Mouse (Mus musculus): ENCODE results near the gene Scg5.

Gene Scg5

DNA sequence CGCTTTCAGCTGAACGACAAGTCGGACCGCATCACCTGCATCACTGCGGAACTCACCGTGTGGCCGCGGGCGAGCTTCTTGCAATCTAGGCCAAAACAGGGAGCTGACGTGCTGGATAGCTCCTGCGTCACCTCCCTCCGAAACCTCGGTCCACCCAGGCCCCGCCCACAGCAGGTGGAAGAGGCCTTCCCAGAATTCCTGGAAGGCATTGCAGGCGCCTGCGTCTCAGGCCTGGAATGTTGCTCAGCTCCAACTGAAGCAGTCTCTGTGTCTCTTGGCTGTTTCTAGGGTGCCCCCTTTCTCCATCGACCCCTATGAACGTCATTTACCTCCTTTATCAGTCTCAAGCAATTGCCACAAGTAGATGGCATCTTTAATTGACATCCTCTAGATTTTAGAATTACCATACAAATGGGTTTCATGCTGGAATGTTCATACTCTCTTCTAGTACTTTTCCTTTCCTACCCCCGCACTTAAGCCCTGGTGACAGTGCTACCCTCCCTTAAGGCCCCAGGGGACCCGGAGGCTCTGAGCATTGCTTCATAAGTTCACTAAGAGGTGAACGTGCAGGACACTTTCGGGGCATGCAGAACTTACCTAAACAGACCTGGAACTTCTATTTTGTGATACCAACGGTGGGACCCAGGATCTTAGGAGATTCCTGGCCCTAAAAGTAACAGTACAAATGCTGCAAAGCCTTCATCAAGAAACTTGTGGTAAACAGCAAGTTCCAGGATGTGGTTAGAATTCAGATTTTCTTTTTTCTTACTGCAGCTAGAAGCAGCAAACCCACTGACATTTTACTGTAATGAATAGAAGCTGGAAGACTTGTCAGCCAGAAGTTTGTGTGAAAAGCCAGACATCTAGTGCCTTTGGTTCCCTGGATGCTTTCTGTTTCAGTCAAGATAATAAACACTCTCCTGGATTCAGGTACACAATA, at the start of gene Scg5:
Scg5 (minus strand) TSS at position 179 of the 940 bp plus-strand sequence.
- peak; percentile 94 for DNase-seq (ENCODE audit: low spot score)

- DNase-seq (ENCODE audit: low spot score): no peak
These were observed 41.2 kb upstream of the Scg5 start for GRCm38 (mm10) chr2:113870115-113870514.

DNA sequence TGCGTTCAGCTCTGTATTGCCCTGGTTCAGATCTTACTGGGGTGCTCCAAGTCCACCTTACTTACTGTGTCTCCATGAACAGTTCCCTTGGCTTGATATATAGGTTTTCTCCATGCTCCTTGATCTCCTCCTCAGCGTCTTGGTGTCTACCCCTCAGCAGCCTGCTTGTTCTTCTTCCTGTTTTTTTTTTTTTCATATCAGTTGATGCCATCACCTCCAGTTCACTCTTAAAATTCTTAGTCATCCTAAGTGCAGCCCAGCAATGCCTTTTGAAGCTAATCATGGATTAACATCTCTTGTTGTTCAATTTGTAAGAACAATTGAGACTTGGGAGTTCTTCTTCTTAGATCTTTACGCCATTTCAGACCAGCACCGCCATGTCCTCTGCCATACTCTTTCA, 39.5 kb upstream of the Scg5 start:
- no peak for DNase-seq (ENCODE audit: low spot score)

GRCm38 (mm10) chr2:113866155-113866554, 37.2 kb upstream of the Scg5 start:
- DNase-seq (ENCODE audit: low spot score): peak; percentile 62

GRCm38 (mm10) chr2:113849141-113849540, 20.2 kb upstream of the Scg5 start:
- DNase-seq (ENCODE audit: low spot score): no peak

GRCm38 (mm10) chr2:113848245-113849121, 19.6 kb upstream of the Scg5 start, which contains the start of gene Arhgap11a:
TSS of gene Arhgap11a (minus strand) at chr2:113848661.
- peak; percentile 98 for DNase-seq (ENCODE audit: low spot score)

DNA sequence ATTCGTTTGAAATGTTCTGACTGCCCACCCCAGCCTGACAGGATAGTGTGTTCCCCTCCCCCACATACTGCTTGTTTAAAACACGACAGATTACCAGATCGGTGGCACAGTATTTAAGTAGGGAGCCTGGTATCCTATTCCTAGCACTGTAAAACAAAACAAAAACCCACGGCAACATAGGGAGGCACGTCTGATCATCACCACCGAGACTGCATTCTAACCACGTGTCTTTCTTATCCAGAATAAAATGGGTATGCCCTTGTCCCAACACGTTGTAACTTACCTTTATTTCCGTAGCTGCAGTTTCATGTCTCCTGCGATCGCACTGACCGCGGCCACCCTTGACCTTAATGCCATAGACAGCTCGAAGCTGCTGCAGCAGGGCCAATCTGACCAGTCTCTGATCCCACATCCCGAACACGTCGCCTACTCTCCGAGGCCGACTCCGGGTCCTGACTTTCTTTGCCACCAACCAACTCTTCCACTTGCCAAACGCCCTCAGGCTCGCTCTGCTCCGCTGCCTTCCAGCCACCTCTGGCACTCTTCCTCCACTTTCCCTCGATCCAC, 18.8 kb upstream of the Scg5 start:
- no peak for DNase-seq (ENCODE audit: low spot score)

GRCm38 (mm10) chr2:113845081-113845480, 16.2 kb upstream of the Scg5 start:
- DNase-seq (ENCODE audit: low spot score): no peak

- DNase-seq (ENCODE audit: low spot score): no peak
These were observed 12.9 kb upstream of the Scg5 start for GRCm38 (mm10) chr2:113841656-113842437.

- DNase-seq (ENCODE audit: low spot score): no peak
These were observed 10.6 kb upstream of the Scg5 start for GRCm38 (mm10) chr2:113839488-113839887.

DNA sequence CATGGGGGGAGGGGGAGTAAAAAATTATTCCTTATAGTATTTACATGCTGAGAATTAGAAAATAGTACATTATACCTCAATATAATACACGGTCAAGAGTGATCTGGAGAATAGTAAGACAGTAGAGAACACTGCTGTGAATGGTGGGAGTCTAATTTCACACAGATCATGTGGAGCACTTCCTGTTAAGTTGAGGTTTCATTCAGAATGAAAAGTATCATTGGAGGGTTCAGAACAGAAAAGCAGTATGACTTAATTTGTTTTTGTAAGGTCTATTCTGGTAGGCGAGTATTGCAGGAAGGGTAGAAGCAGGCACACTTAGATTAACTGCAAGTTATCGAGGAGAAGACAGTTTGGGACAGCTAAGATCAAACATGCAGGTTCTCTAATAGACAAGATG, 6.3 kb upstream of the Scg5 start:
- no peak for DNase-seq (ENCODE audit: low spot score)

GRCm38 (mm10) chr2:113828086-113828942, 607 bp downstream of the Scg5 start:
- peak; percentile 37 for DNase-seq (ENCODE audit: low spot score)

GRCm38 (mm10) chr2:113823909-113824308, 5.0 kb downstream of the Scg5 start:
- peak; percentile 72 for DNase-seq (ENCODE audit: low spot score)

GRCm38 (mm10) chr2:113822367-113822766, 6.6 kb downstream of the Scg5 start:
- DNase-seq (ENCODE audit: low spot score): no peak

- peak; percentile 48 for DNase-seq (ENCODE audit: low spot score)
These were observed 7.7 kb downstream of the Scg5 start for GRCm38 (mm10) chr2:113821176-113821734.

DNA sequence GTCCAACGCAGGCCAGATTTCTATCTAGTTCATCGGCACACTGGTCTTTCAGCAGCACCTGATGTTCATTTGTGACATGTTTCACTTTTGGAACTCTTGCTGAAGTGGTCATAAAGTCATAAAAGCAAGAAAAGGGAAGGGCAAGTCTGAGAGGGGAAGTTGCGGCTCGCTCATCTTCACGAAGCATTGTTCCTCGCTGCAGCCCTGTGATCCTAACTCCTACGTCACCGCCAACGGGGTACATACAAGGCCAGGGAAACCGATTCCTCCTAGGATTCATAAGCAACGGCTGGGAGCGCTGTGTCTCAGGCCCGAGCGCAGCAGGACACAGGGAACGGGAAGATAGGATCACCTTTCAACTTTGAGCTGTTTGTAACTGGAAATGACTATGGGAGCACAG, 8.8 kb downstream of the Scg5 start:
- no peak for DNase-seq (ENCODE audit: low spot score)

DNA sequence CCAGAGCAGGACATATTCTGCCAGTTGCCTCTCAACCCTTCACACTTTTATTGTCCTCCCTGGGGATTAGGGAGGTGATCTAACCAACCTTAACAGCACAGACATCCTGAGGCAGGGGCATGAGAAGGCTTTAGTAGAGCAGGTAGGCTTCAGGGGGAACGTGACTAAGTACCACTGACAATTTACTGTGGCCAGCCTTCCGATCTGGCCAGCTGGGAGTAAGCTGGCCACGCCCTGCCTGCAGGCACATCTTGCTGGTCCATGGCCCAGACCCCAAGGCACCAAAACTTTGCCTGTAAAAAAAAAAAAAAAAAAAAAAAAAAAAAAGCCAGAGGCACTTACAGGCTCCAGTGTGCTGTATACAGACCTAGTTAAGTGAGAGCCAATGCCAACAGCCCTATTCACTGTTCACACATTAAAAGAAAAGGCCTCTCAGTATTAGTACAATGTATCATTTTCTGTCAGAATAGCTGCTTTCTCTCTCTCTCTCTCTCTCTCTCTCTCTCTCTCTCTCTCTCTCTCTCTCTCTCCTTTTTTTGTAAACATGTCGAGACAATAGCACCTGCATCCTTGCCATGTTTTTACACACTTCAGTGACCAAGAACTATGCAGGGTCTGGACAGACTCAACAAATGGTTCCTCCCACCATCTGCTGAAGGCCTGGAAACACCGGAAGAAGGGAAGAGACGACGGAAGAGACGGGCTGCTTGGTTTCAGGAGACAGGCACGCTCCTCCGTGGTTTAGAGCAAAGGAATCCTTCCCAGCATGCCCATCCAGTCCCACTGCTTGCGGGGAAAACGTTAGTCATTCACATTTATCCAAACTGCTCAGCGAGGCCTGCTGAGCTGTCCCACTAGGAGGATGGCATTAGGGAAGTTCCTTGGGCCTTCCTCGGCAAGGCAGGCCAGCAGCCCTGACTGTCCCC, 11.0 kb downstream of the Scg5 start:
- DNase-seq (ENCODE audit: low spot score): peak; percentile 54

DNA sequence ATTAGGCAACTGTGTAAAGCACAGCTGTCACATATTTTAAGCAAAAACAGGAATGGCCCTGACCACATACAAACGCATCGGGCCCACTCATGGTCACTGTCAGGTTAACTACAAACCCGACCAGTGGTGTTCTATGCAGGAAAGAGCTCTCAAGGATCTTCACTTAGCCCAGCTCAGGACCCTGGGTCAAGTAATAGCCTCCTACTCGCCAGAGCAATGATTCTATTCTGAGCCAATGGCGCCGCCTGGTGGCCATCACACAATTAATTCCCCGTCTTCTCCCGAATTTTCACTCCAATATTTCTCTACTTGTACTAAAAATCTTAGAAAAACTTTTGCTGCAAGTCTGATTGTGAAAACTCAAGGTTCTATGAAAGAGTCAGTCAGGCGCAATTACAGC, 21.3 kb downstream of the Scg5 start:
- DNase-seq (ENCODE audit: low spot score): peak; percentile 60
